ENCODE assay signal across 8 mouse cellular contexts in genomic region chr16:31276962-31277361, GRCm38 (mm10). TPM values are rescaled to one million over a fixed set of nuclear protein-coding genes. Genes with fewer than 3 reads are reported as not detected.
DNase-seq lines count a peak whose midpoint lies in the region; ATAC-seq and TF ChIP-seq lines count a peak whose summit lies in the region.
"Had no signal": no experiment of that assay in that cellular context is flagged by ENCODE, and none has a peak within 500 bp of the region (broad histone marks: within the 10 kb centered on the region; RNA-seq: fewer than 3 reads in every experiment).

No protein-coding gene starts in this region.

- H3K27me3 ChIP-seq in liver, adult 2 months (ENCODE audit: control insufficient read depth, insufficient read depth, low read length) = no peaks in the 10 kb centered on the region
- H3K27me3 ChIP-seq in heart, embryonic 13.5 days (replicated peaks) = no peaks in the 10 kb centered on the region
- H3K27me3 ChIP-seq in neural tube, embryonic 15.5 days (replicated peaks) = no peaks in the 10 kb centered on the region
- no peaks in the 10 kb centered on the region for H3K27me3 ChIP-seq in thymus, adult 2 months (ENCODE audit: control insufficient read depth, insufficient read depth, low read length)

- no peak overlapping the region for H3K4me3 ChIP-seq in liver, adult 2 months (ENCODE audit: insufficient read depth, low read depth, low read length)
- H3K4me3 ChIP-seq in heart, embryonic 13.5 days = no peak overlapping the region
- no peak overlapping the region for H3K4me3 ChIP-seq in neural tube, embryonic 15.5 days (replicated peaks)
- no peak overlapping the region for H3K4me3 ChIP-seq in thymus, adult 2 months (ENCODE audit: control insufficient read depth, insufficient read depth, low read length)
- H3K4me3 ChIP-seq: liver, embryonic 13.5 days had no signal

- no peak overlapping the region for H3K4me2 ChIP-seq in heart, embryonic 13.5 days
- H3K4me2 ChIP-seq in neural tube, embryonic 15.5 days = no peak overlapping the region
- H3K4me2 ChIP-seq: liver, embryonic 13.5 days had no signal

- no peaks in the 10 kb centered on the region for H3K9me3 ChIP-seq in heart, embryonic 13.5 days
- no peaks in the 10 kb centered on the region for H3K9me3 ChIP-seq in neural tube, embryonic 15.5 days (replicated peaks)
- H3K9me3 ChIP-seq: liver, embryonic 13.5 days had no signal

- WGBS in liver, adult 2 months = 79% methylated on average over 7 of the region's 7 CpGs
- WGBS in heart, embryonic 13.5 days = 69% methylated on average over 7 of the region's 7 CpGs
- WGBS in neural tube, embryonic 15.5 days = 76% methylated on average over 7 of the region's 7 CpGs
- WGBS in thymus, adult 2 months = 92% methylated on average over 7 of the region's 7 CpGs

- DNase-seq in liver, adult 2 months (ENCODE audit: extremely low read depth, low read depth, low spot score) = no peak
- no peak for DNase-seq in liver
- peak; percentile 20 to 24 for DNase-seq in kidney, adult 8-10 months
- no peak for DNase-seq in thymus, adult 2 months
- DNase-seq in left cerebral cortex, postnatal 4 days = no peak
- DNase-seq: liver, embryonic 13.5 days had no signal

- peak overlapping the region; percentile 42 for H3K27ac ChIP-seq in liver, adult 2 months (replicated peaks; ENCODE audit: insufficient read depth, low read depth, low read length)
- H3K27ac ChIP-seq in heart, embryonic 13.5 days (replicated peaks) = peak overlapping the region; percentile 94
- H3K27ac ChIP-seq in neural tube, embryonic 15.5 days (replicated peaks) = peak overlapping the region; percentile 39; the same call in 1 of the 2 replicates
- no peak overlapping the region for H3K27ac ChIP-seq in thymus, adult 2 months (ENCODE audit: control insufficient read depth, insufficient read depth, low read length)
- H3K27ac ChIP-seq: liver, embryonic 13.5 days had no signal

- H3K79me2 ChIP-seq in liver, adult 2 months (ENCODE audit: control insufficient read depth, insufficient read depth, low read length) = peaks cover 14% of the 10 kb centered on the region; the same call in 1 of the 2 replicates

- no peaks in the 10 kb centered on the region for H3K36me3 ChIP-seq in liver, adult 2 months (ENCODE audit: control insufficient read depth, insufficient read depth, low read length)
- no peaks in the 10 kb centered on the region for H3K36me3 ChIP-seq in heart, embryonic 13.5 days
- H3K36me3 ChIP-seq in neural tube, embryonic 15.5 days = no peaks in the 10 kb centered on the region
- no peaks in the 10 kb centered on the region for H3K36me3 ChIP-seq in thymus, adult 2 months (ENCODE audit: control insufficient read depth, insufficient read depth, low read length)
- H3K36me3 ChIP-seq: liver, embryonic 13.5 days had no signal

- H3K9ac ChIP-seq in liver, adult 2 months (ENCODE audit: low read depth, low read length) = no peak overlapping the region
- H3K9ac ChIP-seq in heart, embryonic 13.5 days = no peak overlapping the region
- no peak overlapping the region for H3K9ac ChIP-seq in neural tube, embryonic 15.5 days (replicated peaks)
- H3K9ac ChIP-seq: liver, embryonic 13.5 days had no signal

- intact Hi-C loops in left cerebral cortex, postnatal 4 days (cut with DNase I) = no loop called here

- TF ChIP-seq POLR2A in liver, adult 2 months (IDR thresholded peaks at IDR 0.05; ENCODE audit: extremely low read depth, insufficient read depth, low read length) = no peak
- TF ChIP-seq POLR2A in thymus, adult 2 months (IDR thresholded peaks at IDR 0.05; ENCODE audit: control insufficient read depth, extremely low read depth, insufficient read depth, low read length, poor library complexity) = no peak

- H3K4me1 ChIP-seq in liver, adult 2 months (ENCODE audit: control insufficient read depth, insufficient read depth, low read length) = no peaks in the 10 kb centered on the region; the same call in 1 of the 2 replicates
- peaks cover 46% of the 10 kb centered on the region for H3K4me1 ChIP-seq in heart, embryonic 13.5 days
- peaks cover 22% of the 10 kb centered on the region for H3K4me1 ChIP-seq in neural tube, embryonic 15.5 days
- H3K4me1 ChIP-seq in thymus, adult 2 months (replicated peaks; ENCODE audit: control insufficient read depth, insufficient read depth, low read length) = 0 out of 2 replicates have a peak, but pooled peaks cover 2% of the 10 kb centered on the region

- no peak for ATAC-seq in heart, embryonic 13.5 days (ENCODE audit: extremely low read depth, insufficient number of reproducible peaks, low FRiP score, low TSS enrichment)
- no peak for ATAC-seq in neural tube, embryonic 15.5 days (ENCODE audit: low FRiP score)

- TF ChIP-seq CTCF in liver, adult 2 months (IDR thresholded peaks at IDR 0.05; ENCODE audit: low read depth, low read length) = no peak
- TF ChIP-seq CTCF in thymus, adult 2 months (IDR thresholded peaks at IDR 0.05; ENCODE audit: borderline replicate concordance, control insufficient read depth, extremely low read depth, insufficient read depth, low read length, poor library complexity) = no peak

RNA-seq across cellular contexts. Expression of gene Ppp1r2, which starts 1.9 kb away (rescaled TPM):
- total RNA-seq in liver, adult 2 months (2014; rRNA removed) = 14.9 and 15.9 TPM in 2 replicates
- 11.5 and 17.4 TPM in 2 replicates for polyA plus RNA-seq in liver, adult 2 months (2012; rRNA removed)
- 92.6 and 93.3 TPM in 2 replicates for polyA plus RNA-seq in heart, embryonic 13.5 days (2015; fragmentation: Nextera tagmentation; extraction: Ambion mirVana)
- polyA plus RNA-seq in neural tube, embryonic 15.5 days (2015; fragmentation: Nextera tagmentation; extraction: Ambion mirVana) = 121 and 123 TPM in 2 replicates
- polyA plus RNA-seq in thymus, adult 2 months (2012; rRNA removed) = 31.7 and 43.0 TPM in 2 replicates
- 10 to 100 TPM; 59.1 to 59.2 TPM for total RNA-seq in left cerebral cortex, postnatal 4 days (2021)

RNA-seq across cellular contexts. Expression of gene Apod, which starts 37.6 kb away (rescaled TPM):
- total RNA-seq in liver, adult 2 months (2014; rRNA removed) = not detected in 2 replicates
- not detected in 2 replicates for polyA plus RNA-seq in liver, adult 2 months (2012; rRNA removed)
- polyA plus RNA-seq in heart, embryonic 13.5 days (2015; fragmentation: Nextera tagmentation; extraction: Ambion mirVana) = 0.23 TPM in 1 of 2 replicates, not detected in the other
- 48.8 and 54.0 TPM in 2 replicates for polyA plus RNA-seq in neural tube, embryonic 15.5 days (2015; fragmentation: Nextera tagmentation; extraction: Ambion mirVana)
- polyA plus RNA-seq in thymus, adult 2 months (2012; rRNA removed) = 4.3 and 6.1 TPM in 2 replicates
- total RNA-seq in left cerebral cortex, postnatal 4 days (2021) = 10 to 100 TPM; 30.6 to 35.9 TPM

Comparison
In these comparisons a context has a peak if more than half of its experiments do, and no peak if none do; other contexts are left out.
1. DNase-seq: peak in kidney, adult 8-10 months (2 of 2); none in liver, adult 2 months (single experiment), liver (single experiment), thymus, adult 2 months (single experiment) and left cerebral cortex, postnatal 4 days (single experiment).